Mouse (Mus musculus): ENCODE results near the gene Abcf3. TPM values are rescaled to one million over a fixed set of nuclear protein-coding genes. Genes with fewer than 3 reads are reported as not detected.
A peak's percentile ranks its signal among the peaks of the same experiment; 100 is the strongest.

Abcf3 gene
- total RNA-seq, 1 experiment from 2014 or later: 101 TPM

GRCm38 (mm10) chr16:20540438-20540837 lies 7.9 kb upstream of the Abcf3 start:
- no peak for DNase-seq

GRCm38 (mm10) chr16:20545696-20546095 lies 2.7 kb upstream of the Abcf3 start:
- no peak for DNase-seq

DNA sequence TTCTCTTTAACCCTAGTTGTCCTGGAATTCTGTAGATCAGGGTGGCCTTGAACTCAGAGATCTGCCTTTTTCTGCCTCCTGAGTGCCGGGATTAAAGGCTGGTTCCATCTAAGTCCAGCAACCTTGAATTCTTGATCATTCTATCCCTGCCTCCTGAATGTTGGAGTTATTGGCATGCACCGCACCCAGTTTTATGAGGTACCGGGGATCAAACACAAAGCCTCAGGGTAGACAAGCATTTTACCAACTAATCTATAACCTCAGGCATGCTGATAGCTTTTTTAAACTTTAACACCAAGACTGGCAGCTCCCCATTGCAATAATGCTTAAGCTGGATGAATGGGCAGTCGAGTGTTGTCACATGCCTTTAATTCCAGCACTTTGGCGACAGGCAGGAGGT lies 954 bp upstream of the Abcf3 start:
- no peak for DNase-seq

DNA sequence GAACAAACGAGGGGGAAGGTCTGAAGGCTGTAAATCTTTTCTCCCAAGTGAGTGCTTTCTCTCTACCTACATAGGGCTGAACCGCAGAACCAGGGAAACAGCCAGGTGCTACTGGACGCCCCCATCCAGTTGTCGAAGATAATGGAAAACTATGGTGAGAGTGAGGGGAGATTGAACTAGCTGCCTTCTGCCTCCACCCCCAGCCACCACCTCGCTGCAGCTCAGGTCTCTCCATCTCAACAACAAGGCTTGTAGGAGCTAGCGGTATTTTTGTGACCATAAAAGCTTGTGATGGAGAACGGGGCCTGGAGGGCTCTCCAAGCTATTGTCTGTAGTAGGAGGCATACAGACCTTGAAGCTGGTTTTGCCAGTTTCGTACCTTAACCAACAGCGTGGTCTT lies 784 bp downstream of the Abcf3 start:
- no peak for DNase-seq

GRCm38 (mm10) chr16:20551691-20552090 lies 3.3 kb downstream of the Abcf3 start:
- DNase-seq: no peak

DNA sequence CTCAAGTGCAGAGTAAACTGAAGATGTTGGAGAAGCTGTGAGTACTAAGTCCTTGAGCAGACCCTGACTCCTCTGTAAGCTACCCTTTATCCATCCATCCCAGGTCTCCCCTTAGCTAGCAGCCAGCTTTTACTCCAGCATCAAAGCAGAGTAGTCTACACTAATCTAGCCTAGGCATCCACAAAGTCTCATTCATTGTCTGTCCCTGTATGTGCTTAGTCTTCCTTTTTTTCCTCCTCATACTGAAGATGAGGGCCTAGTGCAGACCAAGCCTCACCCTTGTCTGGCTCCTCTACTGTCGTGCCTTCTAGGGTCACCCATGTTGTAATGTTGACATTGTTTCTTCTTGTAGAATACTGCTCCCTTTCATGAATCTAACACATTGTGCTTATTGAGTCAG lies 4.2 kb downstream of the Abcf3 start:
- DNase-seq: no peak

DNA sequence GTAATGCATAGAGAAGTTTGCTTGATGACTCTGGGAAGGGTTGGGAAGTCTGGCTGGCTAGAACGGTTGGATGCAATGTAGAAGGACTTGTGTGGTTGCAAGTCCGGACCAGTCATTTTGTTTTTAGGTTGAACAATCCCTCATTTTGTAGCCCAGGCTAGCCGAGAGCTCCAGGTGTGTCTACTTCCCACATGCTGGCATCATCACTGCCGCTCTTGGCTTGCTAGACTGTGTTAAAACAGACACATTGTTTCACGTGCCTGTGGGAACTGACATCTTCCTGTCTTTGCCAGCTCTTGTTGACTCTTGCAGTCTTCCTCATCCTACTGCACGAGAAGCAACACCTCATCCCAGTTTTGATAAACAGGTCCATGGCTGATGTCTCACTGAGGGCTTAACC lies 6.6 kb downstream of the Abcf3 start:
- no peak for DNase-seq

GRCm38 (mm10) chr16:20557381-20557780 lies 9.0 kb downstream of the Abcf3 start:
- no peak for DNase-seq

DNA sequence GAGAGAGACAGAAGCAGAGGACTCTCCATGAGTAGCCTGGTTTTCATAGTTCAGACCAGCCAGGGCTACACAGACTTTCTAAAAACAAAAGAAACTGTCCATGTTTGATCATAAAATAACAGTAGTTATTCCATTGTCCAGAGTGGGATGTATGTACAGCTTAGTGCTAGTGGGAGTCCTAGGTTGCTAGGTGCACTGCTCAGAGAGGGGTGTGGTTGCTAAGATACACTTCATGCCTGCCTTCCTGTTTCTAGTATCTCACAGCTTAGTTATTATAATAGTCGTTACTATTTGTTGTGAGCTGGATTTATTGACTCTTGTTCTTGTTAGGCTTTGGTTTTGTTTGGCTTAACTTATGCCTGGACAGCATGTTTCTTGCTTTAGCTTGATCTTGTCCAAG lies 16.7 kb downstream of the Abcf3 start:
- no peak for DNase-seq

GRCm38 (mm10) chr16:20589366-20589938 lies 41.1 kb downstream of the Abcf3 start, which contains the start of gene Vwa5b2:
Gene Vwa5b2, plus strand, starts transcription at chr16:20589471.
- DNase-seq: no peak

DNA sequence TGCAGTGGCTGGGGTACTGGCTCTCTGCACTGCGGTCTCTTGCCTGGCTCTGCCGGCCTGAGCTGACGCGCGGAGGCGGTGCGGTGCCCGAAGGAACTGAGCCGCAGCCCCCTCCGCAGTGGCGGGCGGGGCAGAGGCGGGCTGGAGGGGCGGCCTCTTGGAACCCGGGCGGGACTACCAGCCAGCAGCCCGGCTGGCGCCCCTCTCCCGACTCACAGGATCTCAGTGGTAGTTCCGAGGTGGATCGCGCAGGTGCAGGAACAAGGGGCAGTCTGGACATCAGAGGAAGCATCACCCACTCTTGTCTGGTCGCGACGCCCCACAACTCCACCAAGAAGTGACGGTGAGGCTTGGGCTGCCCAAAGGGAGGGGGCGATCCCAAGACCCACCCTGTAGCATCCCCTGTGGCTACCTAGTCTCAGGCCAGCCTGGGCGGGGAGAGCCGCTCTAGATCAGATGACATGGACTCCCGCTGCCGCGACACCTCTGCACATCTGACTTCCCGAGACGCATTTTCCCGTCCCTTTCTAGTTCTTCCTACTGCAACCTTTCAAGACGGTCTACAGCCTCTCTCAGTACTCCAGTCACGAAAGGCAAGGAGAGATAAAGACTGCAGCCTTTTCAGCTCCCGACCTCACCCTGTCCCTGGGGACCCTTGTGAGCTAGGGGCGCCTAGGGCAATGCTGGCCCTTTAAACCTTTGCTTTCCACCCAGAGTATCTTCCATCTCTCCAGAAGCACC lies 41.7 kb downstream of the Abcf3 start:
- peak; percentile 36 for DNase-seq

DNA sequence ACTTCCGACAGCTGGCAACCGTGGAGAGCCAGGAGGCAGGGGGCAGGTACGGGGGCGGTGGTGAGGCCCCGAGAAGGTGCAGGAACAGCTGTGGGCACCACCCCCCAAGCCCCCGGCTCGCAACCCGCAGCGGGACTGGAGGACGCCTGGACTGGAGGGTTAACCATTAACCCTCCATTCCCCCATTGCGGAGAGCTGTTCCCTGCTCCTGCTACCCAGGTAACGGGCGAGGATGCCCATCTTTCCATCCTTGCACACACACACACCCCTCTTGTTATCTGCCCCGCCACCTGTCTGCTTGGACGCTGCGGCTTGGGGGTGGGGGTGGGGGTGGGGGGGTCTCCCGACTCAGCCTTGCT lies 42.3 kb downstream of the Abcf3 start:
- no peak for DNase-seq

DNA sequence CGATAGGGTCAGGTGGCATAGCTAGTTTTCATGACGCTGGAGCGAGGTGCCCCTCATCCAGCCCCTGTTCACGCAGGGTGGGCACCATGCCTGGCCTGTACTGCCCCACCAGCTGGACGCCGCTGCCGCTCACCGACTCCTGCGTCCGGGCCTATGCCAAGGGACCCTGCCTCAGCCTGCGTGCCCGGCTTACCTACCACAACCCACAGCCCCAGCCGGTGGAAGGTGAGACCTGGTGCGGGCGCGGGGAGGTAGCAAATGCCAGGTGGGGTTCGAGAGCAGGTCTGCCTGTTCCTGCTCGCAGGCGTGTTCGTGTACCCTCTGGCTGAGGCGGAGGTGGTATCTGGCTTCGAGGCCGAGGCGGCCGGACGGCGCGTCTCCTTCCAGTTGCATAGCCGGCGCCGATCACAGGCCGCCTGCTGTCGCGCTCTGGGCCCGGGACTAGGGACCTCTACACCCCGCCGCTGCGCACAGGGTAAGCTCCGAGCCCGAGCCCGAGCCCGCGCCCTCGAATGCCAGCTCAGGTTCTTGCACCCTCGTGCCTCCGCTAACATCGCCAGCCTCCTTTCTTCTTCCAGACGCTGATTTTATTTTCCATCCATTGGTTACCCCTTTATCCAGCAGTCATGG lies 42.8 kb downstream of the Abcf3 start:
- no peak for DNase-seq

- no peak for DNase-seq
Observed at GRCm38 (mm10) chr16:20595060-20595673, 46.8 kb downstream of the Abcf3 start.

GRCm38 (mm10) chr16:20595737-20596136 lies 47.4 kb downstream of the Abcf3 start:
- no peak for DNase-seq

- DNase-seq: no peak
Observed at GRCm38 (mm10) chr16:20596687-20597441, 48.5 kb downstream of the Abcf3 start.

DNA sequence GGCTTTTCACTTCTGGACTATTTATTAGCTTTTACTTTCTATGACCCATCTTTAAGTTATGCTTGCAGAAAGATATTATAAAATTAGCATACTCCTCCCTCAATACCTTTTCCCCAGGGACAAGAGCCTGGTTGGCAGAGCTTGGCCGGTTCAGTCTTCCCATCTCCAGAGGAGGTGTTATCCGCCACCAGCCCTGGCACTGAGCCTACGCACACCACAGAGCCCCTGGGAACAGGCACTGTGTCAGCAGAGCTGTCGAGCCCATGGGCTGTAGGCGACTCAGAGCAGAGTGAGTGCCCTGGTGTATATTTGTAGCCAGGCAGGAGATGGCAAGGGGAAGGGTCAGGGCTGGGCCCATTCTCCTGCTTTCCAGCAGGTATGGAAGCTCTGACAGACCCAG lies 52.1 kb downstream of the Abcf3 start:
- DNase-seq: no peak

DNA sequence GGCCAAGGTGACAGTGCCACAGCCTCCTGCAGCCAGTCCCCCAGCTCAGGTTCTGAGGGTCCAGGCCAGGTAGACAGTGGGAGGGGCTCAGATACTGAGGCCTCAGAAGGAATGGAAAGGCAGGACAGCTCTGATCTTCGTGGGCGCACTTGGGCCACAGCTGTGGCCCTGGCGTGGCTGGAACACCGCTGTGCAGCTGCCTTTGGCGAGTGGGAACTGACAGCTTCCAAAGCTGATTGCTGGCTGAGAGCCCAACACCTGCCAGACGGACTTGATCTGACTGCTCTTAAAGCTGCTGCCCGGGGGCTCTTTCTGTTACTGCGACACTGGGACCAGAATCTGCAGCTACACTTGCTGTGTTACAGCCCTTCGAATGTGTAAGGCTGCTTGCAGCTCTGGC lies 56.3 kb downstream of the Abcf3 start:
- DNase-seq: no peak

DNA sequence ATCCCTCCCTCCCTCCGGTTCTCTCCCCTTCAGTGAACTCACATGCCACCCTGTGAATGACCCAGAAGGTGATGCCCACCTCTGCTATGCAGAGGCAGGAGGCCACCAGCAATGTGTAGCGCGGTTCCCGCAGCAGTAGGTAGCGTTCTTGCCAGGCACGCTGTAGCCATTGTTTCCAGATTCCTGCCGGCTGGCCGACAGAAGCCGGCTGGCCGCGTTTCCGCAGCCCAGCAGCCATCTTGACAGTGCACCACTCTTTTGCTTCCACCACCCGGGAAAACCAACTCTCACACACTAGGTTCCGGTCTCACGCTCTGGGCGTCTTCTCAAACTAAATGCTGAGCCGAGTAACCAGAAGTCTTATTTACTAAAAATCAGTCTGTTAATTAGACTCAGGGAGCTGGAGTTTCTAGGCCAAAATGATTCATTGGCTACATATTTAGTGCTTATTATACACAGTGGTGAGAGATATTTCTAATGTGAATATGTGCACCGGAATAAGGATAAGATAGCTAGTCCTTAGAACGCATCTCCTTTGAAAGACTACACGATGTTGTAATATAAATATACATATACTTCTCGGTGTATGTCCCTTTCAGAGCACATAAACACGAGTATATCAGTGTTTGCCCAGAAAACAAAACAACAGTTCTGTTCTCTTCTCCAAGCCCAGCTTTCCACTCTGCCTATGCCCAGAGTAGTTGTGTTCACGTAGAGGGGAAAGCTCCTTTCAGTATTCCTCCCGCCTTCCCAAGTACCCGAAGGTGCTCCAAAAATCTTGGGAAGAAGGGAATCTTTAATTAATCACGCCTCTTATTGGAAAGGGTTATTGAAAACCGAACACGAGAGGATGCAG lies 62.4 kb downstream of the Abcf3 start:
- DNase-seq: peak; percentile 61
